Mouse (Mus musculus) mouse trophoblast stem cell (cell line): ENCODE data around the gene Mtch1.

ENCODE experiments used
- in situ Hi-C, 2 experiments: fragments of 300-500 bp; cut with MseI, MboI; formaldehyde crosslinking; loops; 2 replicates in 1 of 2; 3 replicates in 1 of 2; pipeline ENCODE4 v1.15.1; 2025

Mtch1 gene

DNA sequence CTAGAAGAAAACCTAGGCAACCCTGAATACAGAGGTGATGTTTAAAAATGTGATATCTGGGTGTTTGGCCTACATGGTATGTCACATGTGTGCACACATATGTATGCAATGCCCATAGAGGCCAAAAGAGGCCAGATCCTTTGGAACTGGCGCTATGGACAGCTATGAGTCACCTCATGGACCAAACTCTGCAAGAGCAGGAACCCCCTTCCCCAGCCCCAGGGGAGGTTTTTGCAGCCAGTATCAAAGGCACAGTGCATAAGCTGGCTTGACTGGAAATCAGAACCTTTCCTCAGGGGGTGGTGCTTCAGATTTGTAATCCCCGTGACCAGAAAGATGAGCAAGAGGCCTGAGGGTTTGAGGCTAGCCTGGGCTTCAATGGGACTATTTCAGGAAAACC lies 35.7 kb downstream of the Mtch1 start:
- in situ Hi-C loops: no loop called here

DNA sequence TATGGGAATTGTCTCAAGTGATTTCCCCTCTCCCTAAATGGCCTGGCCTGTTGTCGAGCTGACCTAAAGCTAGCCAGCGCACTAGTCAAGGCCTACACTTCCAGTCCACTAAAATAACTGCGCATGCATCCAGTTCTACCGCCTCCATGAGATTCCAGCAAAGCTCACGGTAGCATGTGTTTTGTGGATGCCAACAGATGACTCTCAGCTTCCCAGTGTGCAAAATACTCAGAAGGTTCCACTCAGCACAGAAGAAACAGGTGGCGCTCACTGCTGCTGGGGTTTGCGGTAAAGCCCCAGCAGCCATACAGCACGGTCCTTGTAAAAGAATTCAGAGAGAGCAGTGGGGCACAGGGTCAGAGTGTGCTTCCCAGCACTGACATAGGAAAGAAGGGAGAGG lies 36.1 kb downstream of the Mtch1 start:
- in situ Hi-C loops: no loop called here

DNA sequence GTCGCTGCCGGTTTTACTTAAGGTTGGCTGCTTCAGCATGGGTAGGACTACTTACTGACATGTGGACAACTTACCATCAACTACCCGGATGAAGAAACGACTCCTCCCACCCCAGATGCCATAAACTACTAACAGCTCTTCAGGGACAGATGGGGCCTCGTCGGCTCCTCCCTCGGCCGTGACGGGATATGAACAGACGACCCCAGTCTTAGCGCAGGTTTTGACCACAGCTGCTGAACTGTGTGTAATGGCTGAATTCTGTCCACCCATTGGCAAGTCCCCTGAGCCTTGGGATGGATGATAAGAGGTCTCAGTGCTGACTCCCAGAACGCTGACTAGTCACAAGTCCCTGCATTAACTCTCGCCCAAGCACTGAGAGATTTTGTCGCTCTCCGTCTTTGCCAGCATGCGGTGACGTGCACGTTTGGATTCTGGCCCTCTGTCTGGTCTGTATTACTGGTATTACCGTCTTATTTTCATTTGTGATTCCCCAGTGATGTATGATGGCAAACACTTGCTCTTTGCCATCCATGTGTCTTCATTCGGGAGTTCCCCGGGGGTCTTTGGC lies 37.6 kb downstream of the Mtch1 start:
- in situ Hi-C loops: no loop called here

DNA sequence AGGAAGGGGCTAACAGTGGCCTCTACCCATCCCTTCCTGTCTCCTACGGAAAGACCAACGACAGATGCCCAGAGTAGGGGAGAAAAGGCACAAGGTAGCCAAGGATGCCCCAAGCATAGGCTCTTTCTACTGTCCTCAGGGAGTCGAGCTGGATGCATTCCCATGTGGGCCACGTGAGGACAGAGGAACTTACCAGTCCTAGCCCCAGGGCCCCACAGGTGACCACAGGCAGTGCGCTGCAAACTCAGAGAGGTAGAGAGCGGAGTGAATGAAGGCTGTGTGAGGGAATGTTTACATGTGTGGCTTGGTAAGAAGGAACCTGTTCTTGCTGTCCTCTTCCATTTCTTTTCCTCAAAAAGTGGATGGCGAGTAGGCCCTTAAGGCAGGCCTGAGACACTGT lies 41.9 kb downstream of the Mtch1 start:
- in situ Hi-C loops: no loop called here

DNA sequence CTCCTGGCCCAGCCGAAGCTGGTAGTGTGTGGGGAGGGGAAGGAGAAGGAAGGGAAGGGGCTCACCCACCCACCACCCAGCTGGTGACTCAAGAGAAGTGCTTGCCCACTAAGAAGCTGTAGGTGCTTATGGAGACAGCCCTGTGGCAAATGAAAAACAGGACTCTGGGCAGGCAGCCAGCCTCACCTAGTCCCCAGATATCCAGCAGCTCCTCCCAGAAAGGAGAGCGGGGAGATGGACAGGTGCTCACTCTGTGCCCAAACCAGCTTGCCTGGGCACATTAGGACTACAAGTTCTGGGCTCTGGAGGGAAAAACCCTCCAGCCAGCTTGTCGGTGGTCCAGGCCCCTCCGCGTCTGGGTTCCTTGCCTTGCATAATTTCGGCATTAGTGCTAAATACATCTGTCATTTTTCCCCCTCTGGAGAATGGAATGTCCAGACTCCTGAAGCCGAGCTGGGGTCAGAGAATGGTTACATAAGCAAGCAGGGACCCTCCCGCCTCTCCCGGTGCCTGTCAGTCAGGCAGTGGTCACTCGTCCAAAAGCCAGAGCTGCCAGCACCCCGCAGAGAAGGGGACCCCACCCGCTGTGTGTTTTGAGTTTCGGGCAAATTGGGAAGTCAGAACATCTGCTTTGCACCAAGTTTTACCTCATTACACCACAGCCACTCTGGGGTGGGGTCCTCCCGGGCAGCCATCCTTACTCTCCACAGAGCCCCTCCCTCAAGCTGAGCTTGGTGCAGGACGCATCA lies 42.5 kb downstream of the Mtch1 start:
- in situ Hi-C loops: no loop called here

DNA sequence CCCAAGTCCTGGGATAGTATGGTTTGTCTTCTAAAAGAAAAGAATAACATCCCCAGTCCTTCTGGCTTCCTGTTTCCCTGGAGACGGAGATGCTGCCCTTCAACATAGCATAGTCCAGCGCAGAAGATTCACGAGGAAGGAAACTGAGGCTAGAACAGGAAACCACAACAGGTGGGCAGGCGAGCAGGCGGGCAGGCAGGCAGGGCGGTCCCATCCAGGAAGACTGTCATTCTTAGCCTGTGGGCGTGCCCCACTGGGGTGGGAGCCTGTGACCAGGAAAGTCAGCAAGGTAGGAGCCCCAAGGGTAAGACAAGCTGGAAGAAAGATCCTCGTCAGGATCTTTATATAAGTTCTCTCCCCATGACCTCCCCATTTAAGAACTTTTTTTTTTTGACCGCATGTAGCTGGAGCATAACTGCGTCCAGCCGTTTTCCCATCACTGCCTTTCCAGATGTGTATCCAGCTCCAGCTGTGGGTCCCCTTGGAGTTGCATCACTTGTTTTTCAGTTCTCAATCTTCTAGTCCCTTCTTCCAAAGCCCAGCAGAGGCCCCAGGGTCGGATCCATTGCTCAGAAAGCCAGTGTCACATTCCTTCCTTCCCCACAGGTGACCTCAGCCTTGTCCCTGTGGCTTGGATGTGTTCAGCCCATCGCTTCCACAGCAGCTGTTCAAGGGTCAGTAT lies 43.2 kb downstream of the Mtch1 start:
- in situ Hi-C loops: no loop called here

DNA sequence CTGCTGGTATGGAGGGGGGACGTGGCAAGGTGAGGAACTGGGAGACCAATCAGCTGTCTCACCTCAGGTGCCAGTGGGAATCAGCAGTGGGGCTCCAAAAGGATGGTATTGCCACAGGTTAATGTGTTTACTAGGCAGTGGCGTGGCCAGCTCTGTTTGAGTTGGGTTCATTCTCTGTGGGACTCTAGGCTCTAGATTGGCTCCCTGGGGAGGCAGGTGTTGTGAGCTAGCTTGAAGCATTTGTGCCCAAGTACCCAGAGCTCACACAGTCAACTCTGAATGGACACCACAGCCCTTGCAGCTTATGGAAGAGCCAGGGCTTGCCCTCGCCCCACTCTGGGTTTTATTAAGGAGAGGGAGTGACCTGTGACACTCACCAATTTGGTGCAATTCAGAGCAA lies 43.9 kb downstream of the Mtch1 start:
- in situ Hi-C loops: no loop called here

DNA sequence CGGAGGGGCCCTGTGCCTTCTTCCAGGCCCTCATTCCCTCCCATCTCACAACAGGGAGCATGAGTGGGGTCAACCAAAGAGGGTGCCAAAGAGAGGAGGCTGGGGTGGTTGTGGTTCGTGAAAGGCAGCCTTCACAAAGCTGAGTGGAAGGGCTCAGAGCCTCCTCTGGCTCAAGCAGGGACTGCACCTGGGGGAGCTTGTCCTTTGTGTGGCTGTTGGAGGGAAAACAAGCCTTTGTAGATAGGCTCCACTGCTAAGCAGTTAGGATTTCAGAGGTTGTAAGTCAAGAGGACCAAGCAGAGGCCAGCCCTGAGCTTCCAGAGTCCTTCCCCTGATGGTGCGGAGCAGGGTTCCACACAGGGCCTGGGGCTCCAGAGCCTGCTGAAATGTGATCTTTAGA lies 44.6 kb downstream of the Mtch1 start:
- in situ Hi-C loops: no loop called here

DNA sequence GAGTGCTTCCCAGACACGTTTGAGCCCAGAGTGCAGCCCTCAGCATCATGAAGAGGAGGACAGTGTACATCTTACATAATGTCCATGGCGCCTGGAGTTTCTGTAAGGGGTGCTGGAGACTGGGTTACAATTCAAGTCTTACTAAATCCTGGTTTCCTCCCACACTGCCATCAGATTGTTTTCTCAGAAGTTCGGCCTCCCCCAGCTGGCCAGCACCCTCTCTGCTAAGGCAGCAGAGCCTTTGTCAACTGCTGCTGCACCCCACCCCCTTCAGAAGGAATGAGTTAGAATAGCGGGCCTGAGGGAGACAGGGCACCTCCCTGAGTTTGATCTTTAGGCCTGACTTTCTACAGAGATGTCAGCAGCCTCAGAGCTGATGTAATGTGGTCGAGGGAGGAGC lies 45.6 kb downstream of the Mtch1 start:
- in situ Hi-C loops: no loop called here

DNA sequence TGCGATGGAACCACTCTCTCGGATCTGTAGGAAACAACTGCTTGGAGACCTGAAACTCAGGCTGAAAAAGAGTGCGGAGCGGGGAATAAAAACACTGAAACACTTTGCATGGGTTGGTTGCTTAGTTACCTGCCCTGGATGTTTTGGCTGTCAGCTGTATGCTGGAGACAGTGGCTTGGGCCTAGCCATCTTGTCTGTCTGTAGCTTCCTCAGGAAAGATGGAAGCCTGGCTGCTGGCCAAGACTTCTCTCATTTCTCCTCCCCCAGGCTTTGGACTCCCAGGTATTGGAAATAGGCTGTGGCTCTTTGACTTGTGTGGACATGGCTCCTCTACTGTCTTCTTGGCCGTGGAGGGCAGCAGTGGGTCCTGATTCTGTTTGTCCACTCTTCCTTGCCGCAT lies 46.3 kb downstream of the Mtch1 start:
- in situ Hi-C loops: no loop called here

DNA sequence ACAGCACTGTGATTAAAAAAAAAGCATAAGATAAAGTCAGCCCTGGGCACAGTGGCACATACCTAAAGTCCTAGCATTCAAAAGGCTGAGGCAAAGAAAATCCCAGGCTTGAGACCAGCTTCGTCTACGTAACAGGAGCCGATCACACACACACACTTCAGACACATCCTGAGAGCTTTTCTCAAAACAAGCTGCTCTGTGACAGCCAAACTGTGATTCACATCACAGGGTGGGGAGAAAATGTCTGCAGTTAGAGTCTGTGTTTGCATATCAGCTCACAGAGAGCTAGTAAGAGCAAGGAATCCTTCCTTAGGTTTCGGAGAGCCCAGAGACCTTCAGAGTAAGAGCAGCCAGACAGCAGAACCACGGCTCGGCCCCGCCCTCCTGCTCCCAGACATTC lies 46.8 kb downstream of the Mtch1 start:
- in situ Hi-C loops: no loop called here

DNA sequence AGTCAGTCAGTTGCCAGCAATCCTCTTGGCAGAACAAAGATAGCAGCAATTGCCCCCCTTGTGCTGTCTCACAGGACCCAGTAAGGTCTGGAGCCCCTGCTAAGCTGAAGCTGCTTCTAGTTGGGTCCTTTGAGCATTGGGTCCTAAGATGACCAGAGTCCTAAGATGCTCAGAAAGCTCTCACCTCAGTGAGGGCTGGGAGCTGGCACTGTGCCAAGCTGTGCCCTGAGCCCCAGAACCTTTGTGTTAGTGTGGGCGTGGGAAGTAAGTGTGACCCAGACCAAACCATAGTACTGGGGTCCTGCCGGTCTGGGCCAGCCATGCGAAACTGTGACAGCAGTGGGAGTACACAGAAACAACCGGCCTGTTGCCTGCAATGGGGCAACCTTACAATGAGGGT lies 48.5 kb downstream of the Mtch1 start:
- in situ Hi-C loops: no loop called here

DNA sequence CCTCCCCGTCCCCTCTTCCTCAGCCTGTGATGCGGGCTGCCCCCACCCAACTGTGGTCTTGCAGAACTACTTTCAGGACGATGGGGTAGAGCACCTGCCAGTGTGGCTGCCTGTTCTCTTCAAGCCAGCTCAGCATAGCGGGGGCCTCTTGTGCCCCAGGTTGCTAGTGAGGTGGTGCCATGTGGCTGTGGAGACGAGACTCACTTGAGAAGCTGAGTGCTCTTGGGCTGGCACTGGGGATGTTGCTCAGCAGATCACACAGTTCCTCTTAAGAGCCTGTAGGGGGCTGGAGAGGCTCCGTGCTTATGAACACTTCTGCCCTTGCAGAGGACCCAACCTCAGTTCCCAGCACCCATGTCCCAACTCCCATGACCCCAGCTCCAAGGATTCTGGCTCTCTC lies 49.9 kb downstream of the Mtch1 start:
- in situ Hi-C loops: no loop called here

DNA sequence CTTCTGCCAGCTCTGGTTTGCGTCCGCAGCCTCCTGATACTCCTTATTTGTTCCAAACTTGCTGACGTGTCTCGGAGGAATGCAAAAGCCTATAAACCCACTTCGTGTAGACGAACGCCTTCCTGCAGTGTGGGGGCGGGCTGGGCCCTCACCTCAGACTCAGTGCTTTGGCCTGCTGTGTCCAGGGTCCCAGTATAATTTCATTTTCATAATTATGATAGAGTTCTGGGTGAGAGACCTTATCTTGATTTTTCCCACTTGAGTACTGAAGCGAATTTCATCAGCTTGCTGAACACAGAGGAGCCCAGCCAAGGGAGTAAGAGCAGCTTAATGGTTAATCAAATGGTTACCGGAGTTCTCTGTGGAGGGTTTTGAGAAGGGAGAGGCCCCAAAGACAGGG lies 50.4 kb downstream of the Mtch1 start:
- in situ Hi-C loops: no loop called here

DNA sequence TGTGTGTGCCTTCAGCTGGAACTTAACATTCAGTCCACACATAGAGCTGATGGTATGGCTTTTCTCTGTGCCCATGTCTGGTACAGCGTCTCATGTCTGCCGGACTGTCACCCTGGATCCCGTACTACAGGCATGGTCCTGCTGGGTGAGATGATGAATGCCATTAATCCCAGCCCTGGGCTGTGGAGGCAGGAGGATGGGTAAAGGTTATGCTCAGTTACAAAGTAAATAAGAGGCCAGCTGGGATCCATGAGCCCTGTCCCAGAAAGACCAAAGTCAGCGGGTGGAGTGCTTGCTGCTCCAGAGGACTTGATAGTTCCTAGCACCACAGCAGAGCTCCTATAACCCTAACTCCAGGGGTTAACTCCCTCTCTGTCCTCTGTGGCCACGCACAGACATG lies 51.9 kb downstream of the Mtch1 start:
- in situ Hi-C loops: no loop called here

DNA sequence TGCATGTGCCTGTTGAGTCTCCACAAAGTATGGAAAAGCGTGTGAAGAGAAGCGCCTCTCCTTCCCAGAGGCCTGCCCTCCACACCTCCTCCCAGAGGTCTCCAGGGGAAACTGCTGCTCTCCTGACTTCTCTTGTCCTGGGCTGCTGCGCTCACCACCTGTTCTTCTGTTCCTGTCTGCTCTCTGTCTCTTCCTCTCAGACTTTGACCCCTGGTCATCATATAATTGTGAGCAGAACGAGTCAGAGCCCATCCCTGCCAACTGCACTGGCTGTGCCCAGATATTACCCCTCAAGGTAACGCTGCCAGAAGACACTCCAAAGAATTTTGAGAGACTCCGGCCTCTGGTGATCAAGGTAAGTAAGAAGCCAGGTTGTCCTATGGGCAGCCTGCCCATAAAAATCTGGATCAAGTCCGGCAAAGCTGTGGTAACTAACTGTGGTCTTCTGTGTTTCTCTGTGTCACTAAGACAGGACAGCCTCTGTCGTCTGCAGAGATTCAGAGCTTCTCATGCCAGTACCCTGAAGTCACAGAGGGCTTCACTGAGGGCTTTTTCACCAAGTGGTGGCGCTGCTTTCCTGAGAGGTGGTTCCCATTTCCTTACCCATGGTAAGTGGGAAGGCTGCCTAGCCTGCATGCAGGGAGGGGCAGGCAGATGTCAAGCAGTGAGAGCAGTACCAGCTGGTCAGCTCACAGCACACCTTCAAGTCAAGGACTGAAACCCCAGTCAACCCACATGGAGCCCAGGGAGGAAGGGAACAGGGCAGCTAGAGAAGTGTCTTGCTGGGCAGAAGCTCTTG lies 53.7 kb downstream of the Mtch1 start:
- in situ Hi-C loops: no loop called here

DNA sequence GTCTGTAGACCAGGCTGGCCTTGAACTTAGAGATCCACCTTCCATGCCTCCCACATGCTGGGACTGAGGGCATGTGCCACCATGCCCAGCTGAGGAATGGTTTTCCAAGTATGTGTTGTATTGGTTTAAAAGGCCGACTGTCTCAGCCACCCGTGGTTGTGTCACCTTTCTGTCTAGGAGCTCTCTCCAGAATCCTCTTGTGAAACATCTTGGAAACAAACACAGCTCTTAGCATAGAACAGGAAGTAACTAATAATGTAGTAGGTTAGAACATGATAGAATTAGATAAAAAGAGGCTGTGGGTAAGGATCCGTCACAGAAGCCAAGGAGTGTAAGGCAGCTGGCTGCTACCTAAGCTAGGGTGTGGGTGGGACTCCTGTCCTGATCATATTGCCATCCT lies 54.7 kb downstream of the Mtch1 start:
- in situ Hi-C loops: no loop called here

DNA sequence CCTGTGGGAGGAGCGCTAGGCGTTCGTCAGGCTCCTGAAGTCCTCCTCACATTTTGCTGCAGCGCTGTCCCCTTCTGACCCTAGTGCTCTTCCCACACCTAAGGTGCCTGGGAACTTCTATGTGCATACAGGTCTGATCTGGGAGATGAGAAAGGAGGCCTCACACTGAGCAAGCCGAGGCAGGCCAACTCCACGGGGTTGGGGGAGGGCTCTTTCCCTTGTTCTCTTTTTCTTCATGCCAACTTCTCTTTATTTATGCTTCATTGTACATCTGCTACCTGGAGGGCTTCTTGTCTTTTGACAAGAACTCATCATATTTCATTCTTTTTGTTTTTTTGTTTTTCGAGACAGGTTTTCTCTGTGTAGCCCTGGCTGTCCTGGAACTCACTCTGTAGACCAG lies 55.9 kb downstream of the Mtch1 start:
- in situ Hi-C loops: no loop called here

DNA sequence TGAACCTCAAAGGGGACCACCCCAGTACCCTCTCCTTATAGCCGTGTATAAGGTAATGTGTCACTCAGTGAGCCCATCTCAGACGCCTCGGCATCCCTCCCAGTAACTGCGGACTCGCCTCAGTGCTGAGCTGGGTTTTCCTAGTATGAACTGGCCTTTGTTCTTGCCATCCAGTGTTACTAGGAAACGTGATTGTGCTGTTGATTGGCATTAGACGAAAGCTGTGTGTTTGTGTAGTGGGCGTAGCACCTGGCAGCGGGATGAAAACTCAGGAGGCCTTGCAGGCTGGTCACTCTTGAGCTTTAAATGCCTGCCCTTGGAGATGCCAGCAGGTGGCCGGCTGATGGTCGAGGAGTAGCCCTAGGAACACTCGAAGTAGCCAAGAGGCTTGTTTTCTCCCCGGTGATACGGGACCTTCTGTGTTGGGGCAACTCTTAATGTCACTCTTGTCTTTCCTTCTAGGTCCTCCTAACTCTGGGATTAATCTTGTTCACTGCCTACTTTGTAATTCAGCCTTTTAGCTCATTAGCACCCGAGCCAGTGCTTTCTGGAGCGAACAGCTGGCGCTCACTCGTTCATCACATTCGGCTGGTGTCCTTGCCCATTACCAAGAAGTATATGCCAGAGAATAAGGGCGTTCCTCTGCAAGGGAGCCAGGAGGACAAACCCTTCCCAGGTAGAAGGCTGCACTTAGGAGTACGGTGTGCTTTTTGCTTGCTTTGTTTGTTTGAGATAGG lies 65.3 kb downstream of the Mtch1 start:
- in situ Hi-C loops: no loop called here
